Mouse (Mus musculus) cortical plate, adult 2 months (tissue): Measurements from ENCODE around the gene Tmprss11f.

Source experiments
- CTCF ChIP-seq: fragments of 200-500 bp; IDR thresholded peaks from 2 replicates; pipeline ENCODE4 v1.5.1; 2011; ENCODE audit warnings: mild to moderate bottlenecking, control low read depth, low read length; ENCODE audit not compliant: insufficient read depth; ENCODE audit errors: extremely low read depth
- POLR2A ChIP-seq: fragments of 200-500 bp; IDR thresholded peaks from 2 replicates; pipeline ENCODE4 v1.6.1; 2011; ENCODE audit warnings: mild to moderate bottlenecking, low read length, control low read depth; ENCODE audit not compliant: insufficient read depth; ENCODE audit errors: extremely low read depth

- no peak for TF ChIP-seq POLR2A
- TF ChIP-seq CTCF: no peak
These were observed 46.3 kb downstream of the Tmprss11f start for GRCm38 (mm10) chr5:86585896-86586295.
